Mouse (Mus musculus) hindbrain, embryonic 11.5 days (tissue): ENCODE data around the gene Olfr1395. TPM values are rescaled to one million over a fixed set of nuclear protein-coding genes. Genes with fewer than 3 reads are reported as not detected.

Experiments
- ATAC-seq: fragments of 200-750 bp; cut with Nextera tagmentation; 2 replicates; pipeline ENCODE4 v1.8.0; 2017; ENCODE audit warnings: mild to moderate bottlenecking, moderate TSS enrichment, moderate library complexity; ENCODE audit not compliant: low FRiP score
- DNase-seq: peaks from one replicate; pipeline ENCODE4 v3.0.0-alpha.2; 2015; ENCODE audit warnings: low spot score
- H3K27ac ChIP-seq: fragments of 300-500 bp; sonication (generic); 2 replicates; pipeline ENCODE4 v1.5.1; 2014; ENCODE audit warnings: mild to moderate bottlenecking, low read depth, low read length
- H3K27me3 ChIP-seq: fragments of 300-500 bp; sonication (generic); 2 replicates; pipeline ENCODE4 v1.6.1; 2014; ENCODE audit warnings: mild to moderate bottlenecking, low read length, moderate library complexity, mixed read lengths; ENCODE audit not compliant: control insufficient read depth, insufficient read depth
- H3K36me3 ChIP-seq: fragments of 300-500 bp; sonication (generic); 2 replicates; pipeline ENCODE4 v1.6.1; 2014; ENCODE audit warnings: mild to moderate bottlenecking, low read length, moderate library complexity, mixed read lengths; ENCODE audit not compliant: control insufficient read depth, insufficient read depth
- H3K4me1 ChIP-seq: fragments of 300-500 bp; sonication (generic); replicated peaks from 2 replicates; pipeline ENCODE4 v1.6.1; 2014; ENCODE audit warnings: low read length, mixed read lengths; ENCODE audit not compliant: control insufficient read depth, insufficient read depth
- H3K4me2 ChIP-seq: fragments of 300-500 bp; sonication (generic); replicated peaks from 2 replicates; pipeline ENCODE4 v1.6.1; 2014; ENCODE audit warnings: mild to moderate bottlenecking, low read depth, low read length
- H3K4me3 ChIP-seq: fragments of 300-500 bp; sonication (generic); 2 replicates; pipeline ENCODE4 v1.5.1; 2014; ENCODE audit warnings: low read depth, low read length
- H3K9ac ChIP-seq: fragments of 300-500 bp; sonication (generic); 2 replicates; pipeline ENCODE4 v1.6.1; 2014; ENCODE audit warnings: low read depth, low read length
- H3K9me3 ChIP-seq: fragments of 300-500 bp; sonication (generic); 2 replicates; pipeline ENCODE4 v1.6.1; 2016; ENCODE audit warnings: low read length; ENCODE audit not compliant: control insufficient read depth
- WGBS: fragments of 180-500 bp; shearing (Covaris S2); extraction: QIAGEN DNeasy Blood & Tissue Kit; methylation state at CpG from one replicate; pipeline ENCODE4 v1.1.7; 2014; 5-methylcytosine and 5-hydroxymethylcytosine counted together
- polyA plus RNA-seq: library from polyadenylated mRNA; unstranded; fragments of >200 nt; fragmentation: Nextera tagmentation; extraction: Ambion mirVana; gene quantifications from 2 replicates; pipeline ENCODE4 v1.2.1, GENCODE M21; 2014

Olfr1395 gene
- polyA plus RNA-seq = not detected in 2 replicates

DNA sequence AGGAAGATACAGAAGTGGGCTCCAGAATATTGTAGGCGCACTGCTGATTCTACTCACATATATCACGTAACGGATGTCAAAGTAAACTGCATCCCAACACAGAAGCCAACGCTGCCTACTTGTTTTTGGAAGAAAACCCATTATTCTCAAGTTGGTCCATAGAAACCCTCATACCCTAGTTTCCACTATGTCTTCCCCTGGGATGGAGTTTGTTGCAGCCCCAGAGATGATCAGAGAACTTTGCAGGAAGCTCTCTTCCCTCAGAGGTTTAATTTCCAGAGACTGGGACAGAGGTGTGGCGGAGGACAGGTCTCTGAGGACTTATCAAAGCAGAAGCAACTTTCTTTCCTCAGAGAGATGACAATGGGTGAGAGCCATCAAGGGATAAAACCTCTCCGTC is at the start of gene Olfr1395:
TSS of gene Olfr1395 (plus strand) at position 301 of the 400 bp plus-strand sequence.
- Histone ChIP-seq H3K4me3 (no peak within 1 kb of the TSS), H3K36me3 (no peaks in the 10 kb centered on the region), H3K27ac (no peak within 1 kb of the TSS), H3K9ac (no peak within 1 kb of the TSS), H3K27me3 (no peaks in the 10 kb centered on the region), H3K4me2 (no peak within 1 kb of the TSS), H3K4me1 (no peaks in the 10 kb centered on the region), H3K9me3 (no peaks in the 10 kb centered on the region)
- DNase-seq (no peak), ATAC-seq (no peak)
- 93% methylated on average over 6 of the region's 6 CpGs for WGBS

DNA sequence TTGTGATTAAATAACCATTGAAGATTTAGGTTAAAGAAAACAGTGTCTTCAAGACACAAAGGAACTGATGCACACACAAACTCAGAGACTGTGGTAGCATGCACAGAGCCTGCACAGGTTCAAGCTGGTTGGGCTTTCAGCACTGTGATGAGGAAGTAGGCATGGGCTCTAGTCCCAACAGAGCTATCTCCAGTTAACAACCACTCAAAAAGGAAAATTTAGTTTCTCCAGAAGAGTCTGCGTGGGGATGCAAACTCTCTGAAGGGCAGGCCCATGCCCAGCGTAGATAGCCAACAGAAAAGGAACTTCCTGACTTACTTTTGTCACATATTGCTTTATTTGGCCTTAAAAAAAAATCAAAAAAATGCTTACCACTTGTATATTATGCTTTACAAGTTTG is 49.3 kb upstream of the Olfr1395 start:
- 85% methylated on average over 2 of the region's 2 CpGs for WGBS
- no peak overlapping the region for H3K27ac ChIP-seq
- H3K9me3 ChIP-seq = no peaks in the 10 kb centered on the region
- H3K27me3 ChIP-seq = no peaks in the 10 kb centered on the region
- H3K4me2 ChIP-seq = no peak overlapping the region
- no peaks in the 10 kb centered on the region for H3K4me1 ChIP-seq
- DNase-seq (no peak), ATAC-seq (no peak)
- no peak overlapping the region for H3K9ac ChIP-seq
- no peaks in the 10 kb centered on the region for H3K36me3 ChIP-seq
- H3K4me3 ChIP-seq = no peak overlapping the region

DNA sequence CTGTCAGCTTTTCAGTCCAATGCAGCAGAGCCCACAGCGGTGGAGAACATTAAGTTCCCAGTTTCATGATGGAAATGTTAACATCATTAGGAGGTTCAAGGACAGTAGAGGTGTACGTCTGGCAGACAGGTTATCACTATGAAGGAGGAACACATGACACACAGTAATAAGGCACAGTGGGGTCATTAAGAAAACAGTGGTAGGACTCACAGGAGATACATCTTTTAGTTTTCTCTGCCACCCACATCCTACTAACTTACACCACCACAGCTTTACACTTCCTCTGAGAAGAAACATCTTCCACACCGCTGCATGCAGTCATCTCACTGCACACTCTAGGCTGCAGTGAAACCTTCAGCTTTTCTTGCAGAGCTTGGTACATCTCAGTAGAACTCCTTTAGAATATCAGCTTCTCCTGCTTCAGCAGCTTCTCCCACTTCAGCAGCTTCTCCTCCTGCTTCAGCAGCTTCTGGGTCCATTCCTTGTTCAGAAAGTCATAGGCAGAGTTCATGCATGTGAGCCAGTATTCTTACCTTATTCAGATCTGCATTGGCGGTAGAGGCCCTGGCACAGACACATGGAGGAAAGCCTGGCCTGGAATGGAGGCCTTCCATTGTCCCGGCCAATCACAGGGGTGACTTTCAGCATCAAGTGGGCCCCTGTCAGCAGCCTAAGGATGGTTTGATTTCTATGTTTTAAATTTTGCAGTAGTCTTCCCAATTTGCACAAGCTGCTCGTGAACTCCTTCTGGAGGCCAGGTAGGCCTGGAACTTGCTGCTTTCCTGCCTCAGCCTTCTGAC is 48.0 kb upstream of the Olfr1395 start:
- DNase-seq (no peak), ATAC-seq (no peak)
- no peaks in the 10 kb centered on the region for H3K9me3 ChIP-seq
- H3K4me1 ChIP-seq = no peaks in the 10 kb centered on the region
- no peak overlapping the region for H3K27ac ChIP-seq
- no peak overlapping the region for H3K4me3 ChIP-seq
- H3K9ac ChIP-seq = no peak overlapping the region
- no peaks in the 10 kb centered on the region for H3K36me3 ChIP-seq
- H3K27me3 ChIP-seq = no peaks in the 10 kb centered on the region
- no peak overlapping the region for H3K4me2 ChIP-seq
- WGBS = 92% methylated on average over 6 of the region's 6 CpGs

DNA sequence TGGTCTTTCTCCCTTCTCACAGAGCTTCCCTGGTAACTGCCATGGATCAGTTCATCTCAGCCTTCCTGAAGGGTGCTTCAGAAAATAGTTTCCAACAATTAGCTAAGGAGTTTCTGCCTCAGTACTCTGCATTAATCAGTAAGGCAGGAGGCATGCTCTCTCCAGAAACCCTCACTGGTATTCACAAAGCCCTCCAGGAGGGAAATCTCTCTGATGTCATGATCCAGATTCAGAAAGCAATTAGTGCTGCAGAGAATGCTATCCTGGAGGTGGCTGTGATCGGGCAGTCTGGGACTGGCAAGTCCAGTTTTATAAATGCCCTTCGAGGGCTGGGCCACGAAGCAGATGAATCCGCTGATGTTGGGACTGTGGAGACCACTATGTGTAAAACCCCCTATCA is 46.7 kb upstream of the Olfr1395 start:
- 81% methylated on average over 4 of the region's 4 CpGs for WGBS
- no peaks in the 10 kb centered on the region for H3K9me3 ChIP-seq
- no peak overlapping the region for H3K9ac ChIP-seq
- H3K36me3 ChIP-seq = no peaks in the 10 kb centered on the region
- H3K27me3 ChIP-seq = no peaks in the 10 kb centered on the region
- H3K4me1 ChIP-seq = no peaks in the 10 kb centered on the region
- no peak overlapping the region for H3K27ac ChIP-seq
- DNase-seq (no peak), ATAC-seq (no peak)
- no peak overlapping the region for H3K4me2 ChIP-seq
- no peak overlapping the region for H3K4me3 ChIP-seq

DNA sequence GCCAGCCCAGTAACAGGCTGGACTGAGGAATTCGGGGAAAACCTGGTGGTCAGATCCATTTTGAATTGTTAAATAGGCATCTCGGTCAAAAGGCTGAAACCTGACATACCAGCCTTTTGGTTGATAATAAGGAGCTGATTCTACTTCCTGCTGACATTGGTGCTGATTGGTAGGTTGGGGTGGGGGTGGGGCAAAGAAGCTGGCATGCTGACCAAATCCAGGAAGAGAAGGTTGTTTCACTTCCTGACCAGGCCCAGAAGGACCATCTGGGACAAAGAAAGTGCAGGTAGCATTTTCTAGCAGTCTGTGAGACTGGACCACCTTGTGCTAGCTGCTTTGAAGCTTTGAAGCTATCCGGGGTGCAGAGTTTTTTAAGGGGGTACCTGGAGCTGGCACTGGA is 41.7 kb upstream of the Olfr1395 start:
- H3K27me3 ChIP-seq = no peaks in the 10 kb centered on the region
- H3K9me3 ChIP-seq = no peaks in the 10 kb centered on the region
- no peak for ATAC-seq
- no peak overlapping the region for H3K4me2 ChIP-seq
- no peak for DNase-seq
- H3K4me1 ChIP-seq = no peaks in the 10 kb centered on the region
- 77% methylated on average over 3 of the region's 3 CpGs for WGBS
- no peak overlapping the region for H3K4me3 ChIP-seq
- no peak overlapping the region for H3K9ac ChIP-seq
- H3K27ac ChIP-seq = no peak overlapping the region
- H3K36me3 ChIP-seq = no peaks in the 10 kb centered on the region

DNA sequence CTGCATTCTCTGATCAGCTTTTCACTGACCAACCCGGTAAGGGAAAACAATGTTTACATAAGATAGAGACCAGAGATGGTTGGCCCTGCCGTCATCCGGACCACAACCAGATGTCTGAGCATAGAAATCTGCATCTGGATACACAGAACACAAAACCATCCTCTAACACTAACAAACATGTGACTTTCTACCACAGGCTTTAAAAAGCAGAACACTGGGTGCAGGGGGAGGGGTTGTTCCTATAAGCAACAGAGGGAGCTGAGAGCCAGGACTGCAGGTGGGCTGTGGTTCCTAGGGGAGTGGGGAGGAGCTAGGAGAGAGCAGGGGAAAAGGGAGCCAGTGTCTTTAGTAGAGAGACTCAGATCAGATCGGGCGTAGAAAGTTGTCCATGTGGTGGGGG is 40.6 kb upstream of the Olfr1395 start:
- H3K4me3 ChIP-seq = no peak overlapping the region
- no peaks in the 10 kb centered on the region for H3K9me3 ChIP-seq
- no peak overlapping the region for H3K9ac ChIP-seq
- H3K4me1 ChIP-seq = no peaks in the 10 kb centered on the region
- WGBS = 49% methylated on average over 5 of the region's 5 CpGs
- no peak for DNase-seq
- H3K27ac ChIP-seq = no peak overlapping the region
- no peaks in the 10 kb centered on the region for H3K36me3 ChIP-seq
- peak; percentile 8; the same call in 1 of the 2 replicates for ATAC-seq
- H3K4me2 ChIP-seq = no peak overlapping the region
- no peaks in the 10 kb centered on the region for H3K27me3 ChIP-seq

DNA sequence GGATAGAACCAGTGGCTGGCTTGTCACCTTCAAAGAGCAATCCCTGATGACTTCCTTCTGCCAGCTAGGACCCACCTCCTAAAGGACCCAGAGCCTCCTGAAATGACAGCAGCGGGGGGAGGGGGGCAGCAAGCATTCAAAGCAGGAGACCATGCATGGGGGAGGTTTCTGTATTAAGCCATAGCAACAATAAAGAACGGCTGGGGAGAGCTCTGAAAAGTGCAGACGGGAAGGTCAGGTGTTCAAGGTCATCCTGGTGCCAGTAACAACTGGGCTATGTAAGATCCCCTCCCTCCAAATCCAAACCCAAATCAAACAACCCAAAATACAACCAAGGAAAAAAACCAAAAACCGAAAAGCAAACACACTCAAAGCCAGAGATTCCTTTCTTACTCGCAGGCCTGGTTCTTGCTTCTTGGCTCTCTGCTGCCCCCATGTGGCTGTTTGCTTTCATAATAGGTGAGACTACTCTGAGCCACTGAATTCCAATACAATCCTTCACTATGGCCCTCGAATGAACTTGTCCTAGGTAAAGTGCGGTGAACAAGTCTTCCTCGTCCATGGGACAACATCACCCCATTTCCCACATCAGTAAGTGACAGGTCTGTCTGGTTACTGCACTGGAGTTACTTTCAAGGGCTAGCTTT is 38.9 kb upstream of the Olfr1395 start:
- DNase-seq (peak; percentile 89), ATAC-seq (peak; percentile 72)
- H3K4me3 ChIP-seq = no peak overlapping the region
- no peaks in the 10 kb centered on the region for H3K36me3 ChIP-seq
- no peaks in the 10 kb centered on the region for H3K4me1 ChIP-seq
- H3K27ac ChIP-seq = no peak overlapping the region
- 22% methylated on average over 8 of the region's 8 CpGs for WGBS
- H3K9me3 ChIP-seq = no peaks in the 10 kb centered on the region
- no peak overlapping the region for H3K9ac ChIP-seq
- no peaks in the 10 kb centered on the region for H3K27me3 ChIP-seq
- H3K4me2 ChIP-seq = no peak overlapping the region

DNA sequence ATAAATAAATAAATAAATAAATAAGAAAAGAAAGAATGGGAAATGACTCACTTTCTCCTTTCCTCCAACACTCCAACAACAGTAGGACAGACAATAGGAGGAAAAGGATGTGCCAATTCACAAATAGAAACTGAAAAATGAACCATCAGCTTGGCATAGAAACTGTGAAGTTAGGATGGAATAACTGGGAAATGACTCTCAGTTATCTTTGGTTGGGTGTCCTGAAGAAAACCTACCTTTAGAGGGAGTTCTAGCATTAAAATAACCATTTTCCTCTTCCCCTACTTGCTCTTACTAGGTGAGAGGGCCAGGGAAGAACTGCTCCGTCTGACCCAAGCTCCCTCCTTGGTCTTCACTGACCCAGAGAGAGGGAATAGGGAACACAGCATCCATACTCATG is 36.3 kb upstream of the Olfr1395 start:
- no peaks in the 10 kb centered on the region for H3K9me3 ChIP-seq
- WGBS = 78% methylated on average over 1 of the region's 1 CpGs
- H3K27ac ChIP-seq = no peak overlapping the region
- DNase-seq = no peak
- no peaks in the 10 kb centered on the region for H3K36me3 ChIP-seq
- no peak overlapping the region for H3K4me3 ChIP-seq
- ATAC-seq = no peak
- H3K4me2 ChIP-seq = no peak overlapping the region
- H3K27me3 ChIP-seq = no peaks in the 10 kb centered on the region
- H3K4me1 ChIP-seq = no peaks in the 10 kb centered on the region
- H3K9ac ChIP-seq = no peak overlapping the region
